Mouse (Mus musculus) left cerebral cortex, adult 8-10 months (tissue): Measurements from ENCODE around the gene Tmem43. TPM values are rescaled to one million over a fixed set of nuclear protein-coding genes. Genes with fewer than 3 reads are reported as not detected.
A peak's percentile ranks its signal among the peaks of the same experiment; 100 is the strongest.

Experiments used
- DNase-seq, 2 experiments: peaks; one replicate each; pipeline ENCODE4 v3.0.0; 2022; ENCODE audit warnings: low spot score in 2 of 2
- total RNA-seq, 4 experiments: library from RNA; stranded (reverse); gene quantifications; 2 replicates each; pipeline ENCODE4 v1.2.4; 2022

Tmem43 gene
- total RNA-seq, 4 experiments from 2014 or later, result 27.9 to 34.0 (median 29.9) TPM

- DNase-seq, result peak; percentile 36 to 62
Observed at GRCm38 (mm10) chr6:91488496-91489212, 15.2 kb downstream of the Tmem43 start.

- peak; percentile 43 to 70 for DNase-seq
Observed at GRCm38 (mm10) chr6:91489872-91490271, 16.4 kb downstream of the Tmem43 start.

GRCm38 (mm10) chr6:91491004-91491403, 17.5 kb downstream of the Tmem43 start:
- DNase-seq, result no peak

DNA sequence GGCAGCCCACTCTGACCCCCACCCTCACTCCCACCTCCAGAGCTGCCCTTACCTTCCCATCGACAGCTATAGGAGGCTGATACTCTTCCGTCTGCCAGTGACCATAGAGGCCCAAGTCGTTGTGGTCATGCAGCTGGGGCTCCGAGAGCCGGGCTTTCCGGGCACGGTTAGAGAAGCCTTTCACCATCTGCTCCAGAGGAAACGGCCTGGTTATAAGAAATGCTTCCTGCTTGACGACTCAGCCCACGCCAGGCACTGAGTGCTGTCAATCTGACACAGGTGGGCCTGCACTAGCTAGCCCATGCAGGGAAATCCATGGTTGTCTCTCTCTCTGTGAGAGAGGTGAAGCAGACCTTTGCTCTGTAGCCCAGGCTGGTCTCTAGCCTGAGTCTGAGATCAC, 19.6 kb downstream of the Tmem43 start:
- no peak for DNase-seq

- no peak for DNase-seq
Observed at GRCm38 (mm10) chr6:91494526-91494925, 21.0 kb downstream of the Tmem43 start.

DNA sequence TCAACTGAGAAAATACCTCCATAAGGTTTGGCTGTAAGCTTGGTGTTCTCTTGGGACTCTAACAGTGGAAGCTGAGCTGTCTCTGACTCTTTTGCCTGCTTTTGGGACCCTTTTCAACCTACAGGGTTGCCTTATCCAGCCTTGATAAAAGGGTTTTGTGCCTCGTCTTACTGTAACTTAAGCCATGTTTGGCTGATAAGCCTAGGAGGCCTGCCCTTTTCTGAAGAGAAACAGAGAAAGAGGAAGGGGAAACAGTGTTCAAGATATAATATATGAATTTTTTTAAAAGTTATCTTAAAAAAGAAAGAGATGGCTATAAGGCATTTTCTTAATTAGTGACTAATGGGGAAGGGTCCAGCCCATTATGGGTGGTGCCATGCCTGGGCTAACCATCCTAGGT, 29.8 kb downstream of the Tmem43 start:
- DNase-seq, result no peak

DNA sequence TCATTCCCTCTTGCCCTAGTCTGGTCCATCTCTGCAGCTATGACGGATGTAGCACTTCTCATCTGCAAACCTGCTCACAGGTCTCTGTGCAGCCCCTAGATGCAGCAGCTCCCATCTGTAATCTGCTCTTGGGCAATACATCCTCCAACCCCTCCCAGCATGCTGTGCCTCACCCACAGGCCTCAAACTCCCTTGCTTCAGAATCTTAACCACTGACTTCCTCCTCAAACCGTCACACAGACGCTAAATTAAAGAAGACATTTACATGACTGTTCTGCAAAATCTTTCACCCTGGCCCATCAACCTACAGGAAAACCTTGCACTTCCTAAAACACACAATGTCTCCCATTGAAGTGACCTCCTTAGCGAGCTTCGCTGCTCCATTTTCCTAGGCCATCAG, 32.5 kb downstream of the Tmem43 start:
- no peak for DNase-seq

DNA sequence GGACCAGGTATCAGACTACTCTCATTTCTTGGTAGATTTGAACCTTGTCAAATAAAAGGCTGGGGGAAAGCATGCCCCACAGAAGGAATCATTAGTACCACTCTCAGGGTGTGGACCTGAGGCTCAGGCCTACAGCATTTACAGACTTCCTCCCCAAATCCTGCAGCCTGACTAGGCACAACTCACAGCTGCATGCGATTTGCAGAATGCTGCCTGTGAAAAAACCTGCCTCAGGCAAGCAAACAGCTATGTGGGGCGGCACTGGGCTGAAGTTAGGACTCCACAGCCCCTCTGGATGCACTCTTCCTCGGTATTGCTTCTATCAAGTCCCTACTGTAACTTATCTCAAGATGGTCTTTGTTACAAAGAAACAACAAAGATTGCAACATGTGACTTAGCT, 34.5 kb downstream of the Tmem43 start:
- no peak for DNase-seq

- DNase-seq, result peak in 1 of 2 experiments; percentile 44
Observed at GRCm38 (mm10) chr6:91509326-91509725, 35.8 kb downstream of the Tmem43 start.

- no peak for DNase-seq
Observed at GRCm38 (mm10) chr6:91510211-91510610, 36.7 kb downstream of the Tmem43 start.

- no peak for DNase-seq
Observed at GRCm38 (mm10) chr6:91514135-91514534, 40.6 kb downstream of the Tmem43 start.

GRCm38 (mm10) chr6:91514737-91515362, 41.3 kb downstream of the Tmem43 start:
- DNase-seq, result no peak

DNA sequence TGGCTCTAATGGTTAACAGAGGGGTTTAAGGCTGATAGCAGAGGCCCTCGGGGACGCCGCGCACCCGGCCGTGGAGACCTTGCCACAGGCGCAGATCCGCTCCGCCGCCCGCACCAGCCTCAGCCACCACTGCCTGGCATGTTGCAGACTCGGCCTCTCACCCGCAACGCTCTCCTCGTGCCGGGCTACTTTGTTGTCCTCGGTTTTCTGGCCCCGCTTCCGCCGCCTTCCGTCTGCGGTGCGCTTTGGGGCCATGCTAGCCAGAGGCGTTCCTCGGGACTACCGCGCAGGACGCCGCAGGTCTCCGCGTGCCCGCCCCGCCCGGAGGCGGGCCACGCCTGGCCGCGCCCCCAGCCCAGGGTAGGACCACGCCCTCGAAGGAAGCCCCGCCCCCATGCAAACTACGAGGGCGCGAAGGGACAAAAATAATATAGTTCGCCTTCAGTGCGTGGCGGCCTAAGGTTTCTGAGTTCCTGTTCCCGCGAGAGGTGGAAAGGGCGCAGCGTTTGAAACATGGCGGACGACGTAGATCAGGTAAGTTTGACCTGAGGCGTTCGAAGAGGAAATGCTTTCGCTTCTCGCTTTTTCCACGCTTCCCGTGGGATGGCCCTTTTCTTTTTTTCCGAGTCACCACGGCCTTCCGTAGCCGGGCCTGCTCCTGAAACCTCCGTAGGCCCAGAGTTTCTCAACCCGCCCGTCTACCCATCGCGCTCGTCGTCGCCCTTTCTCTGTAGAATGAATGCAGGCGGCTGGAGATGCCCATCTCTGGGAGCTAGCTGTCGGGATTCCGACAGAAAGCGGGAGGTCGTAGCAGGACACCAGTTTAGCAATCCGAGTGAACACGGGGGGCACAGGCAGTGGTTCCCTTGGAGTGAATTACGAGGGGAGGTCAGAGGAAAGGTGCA, 42.3 kb downstream of the Tmem43 start, which contains the start of the genes Xpc and Lsm3:
Gene Xpc, minus strand, starts transcription at position 344 of the 905 bp plus-strand sequence.
Gene Lsm3, plus strand, starts transcription at position 384 of the 905 bp plus-strand sequence.
- DNase-seq, result peak; percentile 96 to 99

DNA sequence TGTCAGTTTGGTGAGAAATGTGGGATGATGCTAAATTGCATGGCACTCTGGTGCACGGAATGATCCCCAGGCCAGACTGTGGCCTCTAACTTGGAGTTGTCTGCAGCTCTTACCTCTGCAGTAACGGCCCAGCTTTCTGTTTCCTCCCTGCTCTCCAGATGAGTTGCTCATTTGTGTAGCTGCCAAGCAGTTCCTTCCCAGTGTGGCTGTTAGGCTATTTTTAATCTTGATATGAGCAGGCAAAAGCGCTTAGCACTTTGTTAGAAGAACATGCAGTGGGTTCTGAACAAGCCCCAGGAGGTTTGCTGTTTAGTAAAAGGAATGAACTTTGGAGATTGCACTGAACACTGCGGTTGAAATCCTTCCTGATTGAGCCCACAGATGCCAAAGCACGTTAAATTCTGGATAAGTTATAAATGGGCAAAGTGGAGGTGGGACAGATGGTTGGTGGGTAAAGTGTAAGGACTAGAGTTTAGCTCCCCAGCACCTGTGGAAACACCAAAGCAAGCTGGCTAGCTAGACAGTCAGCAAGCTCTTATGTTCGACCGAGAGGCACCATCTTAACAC, 45.0 kb downstream of the Tmem43 start:
- DNase-seq, result peak in 1 of 2 experiments; percentile 62

DNA sequence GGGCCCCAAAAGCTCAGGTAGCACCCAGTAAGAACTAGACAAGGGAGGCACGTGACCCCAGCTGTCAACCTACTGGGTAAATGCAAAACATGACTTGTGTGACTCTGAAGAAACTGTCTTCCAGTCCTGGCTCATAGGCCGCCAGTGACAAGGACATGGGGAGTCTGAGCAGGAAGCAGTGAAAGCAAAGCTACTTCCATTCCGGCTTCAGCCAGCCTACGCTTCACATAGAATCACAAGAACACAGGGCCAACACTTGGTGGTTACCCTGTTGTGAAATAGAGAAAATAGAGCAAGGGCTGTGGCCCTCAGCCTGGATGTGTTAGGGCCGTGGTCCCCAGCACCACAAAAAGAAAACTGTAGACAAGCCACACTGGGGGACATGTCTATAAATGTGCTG, 49.3 kb downstream of the Tmem43 start:
- DNase-seq, result no peak

DNA sequence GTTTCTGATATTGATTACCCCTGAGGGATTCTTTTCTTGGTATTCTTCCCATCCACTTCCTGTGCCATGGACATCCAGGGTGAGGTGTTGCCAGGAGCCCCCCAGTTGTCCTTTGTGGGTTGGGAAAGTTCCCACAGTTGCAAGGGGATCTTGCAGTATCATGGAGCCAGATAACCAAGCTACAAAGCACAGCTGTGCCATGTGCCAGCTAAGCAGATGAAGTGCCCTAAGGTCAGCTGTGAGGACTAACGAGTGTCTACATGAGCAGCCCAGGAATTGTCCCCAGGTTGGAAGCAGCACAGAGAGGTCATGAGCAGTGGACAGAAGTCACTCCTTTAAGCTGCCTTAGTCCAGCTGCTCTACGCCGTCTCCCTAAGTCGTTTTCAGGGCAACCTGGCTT, 52.0 kb downstream of the Tmem43 start:
- DNase-seq, result no peak

DNA sequence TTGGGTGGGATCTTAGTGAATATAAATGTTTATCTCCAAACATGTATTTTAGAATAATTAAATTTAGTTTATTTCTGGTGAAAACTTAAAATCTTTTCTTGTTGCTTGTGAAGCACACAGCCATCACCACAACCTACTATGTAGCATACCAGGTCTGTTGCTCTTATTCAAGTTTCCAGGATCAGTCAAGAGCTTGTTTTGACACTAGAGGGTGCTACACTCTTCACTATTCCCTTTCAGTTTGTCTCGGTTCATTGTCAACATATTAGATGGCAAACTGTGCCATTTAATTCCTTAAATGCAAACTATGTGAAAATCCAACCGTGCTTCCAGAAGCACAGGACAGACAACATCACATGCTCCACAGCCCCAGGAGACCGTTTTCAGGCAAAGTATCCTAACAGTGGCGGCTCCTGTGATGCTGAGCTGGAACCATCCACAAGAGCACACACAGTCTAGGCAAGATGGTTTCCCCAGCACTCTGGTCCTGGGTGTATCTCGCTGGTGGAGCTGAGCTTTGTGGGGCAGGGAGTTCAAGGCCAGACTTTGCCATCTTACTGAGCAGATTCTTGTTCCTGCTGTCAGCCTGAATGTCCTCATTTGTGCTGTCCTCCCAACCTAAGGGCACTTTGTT, 53.8 kb downstream of the Tmem43 start:
- no peak for DNase-seq

DNA sequence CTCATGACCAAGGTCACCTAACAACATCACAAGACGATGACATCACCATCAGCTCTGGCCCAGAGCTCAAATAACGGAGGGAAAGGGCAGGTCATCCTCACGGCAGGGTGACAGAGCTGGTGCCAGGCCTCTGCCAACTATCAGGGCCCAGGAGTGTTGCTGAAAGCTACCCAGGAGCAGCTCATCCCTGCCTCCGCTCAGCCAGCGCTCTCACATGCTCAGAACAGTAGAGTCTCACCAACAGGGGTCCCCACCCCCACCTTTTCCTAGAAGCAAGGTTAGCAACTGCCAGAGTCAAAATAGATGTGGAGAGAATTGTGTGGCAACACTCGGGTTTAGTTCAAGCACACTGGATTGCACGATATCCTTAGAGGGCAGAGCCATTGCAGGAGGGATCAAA, 54.8 kb downstream of the Tmem43 start:
- DNase-seq, result no peak

- no peak for DNase-seq
Observed at GRCm38 (mm10) chr6:91530673-91531072, 57.2 kb downstream of the Tmem43 start.

DNA sequence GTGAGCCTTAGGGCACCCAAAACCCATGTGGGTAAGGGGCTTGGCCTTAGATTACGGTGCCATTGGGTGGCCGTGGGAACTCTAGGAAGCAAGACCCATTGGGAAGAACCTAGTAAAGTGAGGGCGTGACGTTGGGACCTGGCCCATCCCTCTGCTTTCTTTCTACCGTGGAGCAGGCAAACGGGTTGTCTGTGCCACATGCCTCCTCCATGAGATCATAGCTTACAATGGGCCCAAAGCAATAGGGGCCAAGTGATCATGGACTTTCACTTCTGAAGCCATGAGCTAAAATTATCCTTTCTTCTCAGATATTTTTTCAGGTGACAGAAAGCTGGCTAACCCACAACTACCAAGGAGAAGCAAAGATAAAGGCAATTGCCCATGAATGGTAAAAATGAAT, 57.8 kb downstream of the Tmem43 start:
- no peak for DNase-seq

- no peak for DNase-seq
Observed at GRCm38 (mm10) chr6:91532661-91533060, 59.2 kb downstream of the Tmem43 start.
